Mouse (Mus musculus) right cerebral cortex, postnatal 10 days (tissue): ENCODE results near the gene Sfi1.
"Not testable (repeated sequence)": the region's sequence is repeated elsewhere in the genome, so short reads cannot be mapped to it uniquely, and the experiment has no call there.

Experiments used
- DNase-seq, 2 experiments: peaks; one replicate each; pipeline ENCODE4 v3.0.0; 2021; ENCODE audit warnings: low spot score in 2 of 2

The Sfi1 gene

DNA sequence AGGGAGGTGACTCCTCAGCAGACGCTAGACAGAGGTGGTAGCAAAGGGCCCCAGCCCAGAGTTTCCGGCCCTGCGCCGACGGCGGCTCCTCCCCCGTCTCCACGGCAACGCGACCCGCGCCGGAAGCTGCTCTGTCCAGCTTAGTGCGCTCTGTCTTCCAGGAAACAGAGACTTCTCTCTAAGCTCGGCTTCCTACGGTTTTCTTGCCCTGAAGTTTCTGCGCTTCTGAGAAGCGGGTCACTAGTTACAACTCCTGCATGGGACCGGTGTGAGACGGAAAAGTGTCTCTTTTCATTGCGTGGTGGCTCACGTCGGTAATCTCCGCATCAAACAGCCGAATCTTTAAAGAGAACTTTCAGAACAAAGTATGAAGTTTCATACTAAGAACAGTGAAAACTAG lies at the start of gene Sfi1:
TSS of gene Sfi1 (minus strand) at position 101 of the 400 bp plus-strand sequence.
- no peak for DNase-seq

DNA sequence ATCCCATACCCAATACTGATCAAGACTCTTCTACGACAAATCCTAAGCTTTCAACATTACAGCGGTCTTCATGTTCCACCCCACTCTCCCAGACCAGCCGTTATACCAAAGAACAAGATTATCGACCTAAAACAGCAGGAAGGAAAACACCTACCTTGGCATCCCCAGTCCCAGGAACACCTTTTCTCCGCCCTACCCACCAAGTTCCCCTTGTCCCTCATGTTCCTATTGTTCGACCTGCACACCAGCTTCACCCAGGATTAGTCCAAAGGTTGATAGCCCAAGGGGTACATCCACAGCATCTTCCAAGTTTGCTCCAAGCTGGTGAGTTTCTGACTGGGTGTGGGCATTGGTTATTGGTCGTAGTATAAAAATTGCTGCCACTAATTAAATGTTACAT lies 49.1 kb upstream of the Sfi1 start:
- no peak for DNase-seq

DNA sequence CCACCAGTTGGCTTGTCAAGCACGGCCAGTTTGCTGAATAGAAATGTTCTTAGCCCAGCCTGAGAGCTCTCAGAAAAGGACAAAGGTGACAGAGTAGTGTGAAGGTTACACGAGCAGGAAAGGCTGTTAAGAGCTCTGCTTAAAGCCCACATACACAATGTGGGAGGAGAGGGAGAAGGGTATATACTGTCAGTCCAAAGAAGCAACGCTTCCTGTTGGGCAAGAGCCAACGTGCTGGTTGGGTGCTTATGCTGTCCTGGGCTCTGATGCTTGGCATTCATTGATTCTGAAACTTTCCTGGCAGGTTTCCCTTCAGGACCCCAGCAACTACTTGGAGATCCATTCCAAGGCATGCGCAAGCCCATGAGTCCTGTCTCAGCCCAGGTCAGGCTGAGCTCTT lies 42.0 kb upstream of the Sfi1 start:
- DNase-seq = no peak

DNA sequence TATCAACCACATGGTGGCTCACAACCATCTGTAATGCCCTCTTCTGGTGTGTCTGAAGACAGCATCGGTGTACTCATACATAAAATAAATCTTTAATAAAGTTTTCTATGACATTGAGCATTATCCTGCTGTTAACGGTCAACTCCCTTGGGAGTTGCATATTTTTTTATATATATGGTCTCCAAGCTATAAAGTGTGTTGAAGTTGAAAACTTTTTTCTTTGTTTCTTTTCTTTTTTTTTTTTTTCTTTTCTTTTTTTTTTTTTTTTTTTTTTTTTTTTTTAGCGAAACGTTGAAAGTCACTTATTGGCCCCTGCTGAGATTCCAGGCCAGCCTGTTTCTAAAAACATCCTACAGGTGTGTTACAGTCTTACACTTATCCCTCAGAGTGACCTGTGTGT lies 40.4 kb upstream of the Sfi1 start:
- DNase-seq = no peak

- no peak for DNase-seq
Measured at GRCm38 (mm10) chr11:3232248-3232647, 39.0 kb upstream of the Sfi1 start.

DNA sequence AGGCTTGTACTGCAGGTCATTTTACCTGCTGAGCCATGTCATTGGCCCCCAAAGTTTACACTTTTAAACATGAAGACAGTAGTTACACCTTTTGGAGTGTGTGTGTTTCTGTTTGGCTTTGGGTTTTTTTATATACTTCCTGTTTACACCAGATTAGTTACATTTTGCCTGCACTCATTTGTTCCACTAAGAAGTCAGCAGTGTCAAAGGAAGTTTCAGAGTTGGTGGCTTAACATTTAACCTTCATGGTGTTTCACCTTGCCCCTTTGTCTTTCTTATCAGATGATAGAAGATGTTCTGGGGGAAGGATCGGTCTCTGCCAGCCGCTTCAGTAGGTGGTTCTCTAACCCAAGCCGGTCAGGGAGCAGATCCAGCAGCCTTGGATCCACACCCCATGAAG lies 33.9 kb upstream of the Sfi1 start:
- no peak for DNase-seq

- DNase-seq = no peak
Measured at GRCm38 (mm10) chr11:3223105-3223504, 29.8 kb upstream of the Sfi1 start.

- DNase-seq = no peak
Measured at GRCm38 (mm10) chr11:3212526-3212925, 19.3 kb upstream of the Sfi1 start.

DNA sequence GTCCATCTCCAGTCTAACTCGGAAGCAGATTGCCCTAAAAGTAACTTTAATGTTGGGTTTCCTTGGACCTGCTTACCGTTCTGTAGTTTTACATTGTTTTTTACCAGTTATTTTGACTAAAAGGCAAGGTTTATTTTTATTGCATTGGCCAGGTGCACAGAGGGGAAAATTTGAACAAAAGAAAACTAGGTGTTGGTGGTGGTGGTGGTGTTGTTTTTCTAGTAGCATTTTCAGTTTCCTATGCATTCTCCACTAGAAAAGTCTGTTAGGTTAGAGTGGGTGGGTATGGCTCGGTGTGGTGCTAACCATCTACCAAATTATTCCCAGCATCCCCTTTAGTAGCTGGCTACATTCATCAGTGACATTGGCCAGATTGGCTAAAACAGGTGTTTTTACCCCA lies 13.5 kb upstream of the Sfi1 start:
- DNase-seq = no peak

GRCm38 (mm10) chr11:3205207-3205606 lies 11.9 kb upstream of the Sfi1 start:
- DNase-seq = no peak

DNA sequence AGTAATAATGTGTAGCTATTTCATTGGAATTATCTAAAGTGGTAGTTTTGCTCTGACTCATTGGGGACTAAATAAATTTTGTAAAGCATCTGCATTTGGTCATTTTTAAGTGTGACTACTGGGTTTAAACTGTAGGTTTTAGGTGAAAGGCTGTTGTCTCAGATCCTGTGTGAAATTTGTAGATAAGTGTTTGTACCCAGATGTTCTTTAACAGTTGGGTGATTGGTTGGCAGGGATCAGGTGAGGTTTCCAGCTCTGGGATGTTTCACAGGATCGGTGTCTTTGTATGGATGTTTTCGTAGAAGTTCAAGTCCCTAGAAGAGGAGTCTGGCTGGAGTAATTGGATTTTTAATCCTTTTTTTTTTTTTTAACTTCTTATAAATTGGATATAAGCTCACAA lies 10.5 kb upstream of the Sfi1 start:
- no peak for DNase-seq

DNA sequence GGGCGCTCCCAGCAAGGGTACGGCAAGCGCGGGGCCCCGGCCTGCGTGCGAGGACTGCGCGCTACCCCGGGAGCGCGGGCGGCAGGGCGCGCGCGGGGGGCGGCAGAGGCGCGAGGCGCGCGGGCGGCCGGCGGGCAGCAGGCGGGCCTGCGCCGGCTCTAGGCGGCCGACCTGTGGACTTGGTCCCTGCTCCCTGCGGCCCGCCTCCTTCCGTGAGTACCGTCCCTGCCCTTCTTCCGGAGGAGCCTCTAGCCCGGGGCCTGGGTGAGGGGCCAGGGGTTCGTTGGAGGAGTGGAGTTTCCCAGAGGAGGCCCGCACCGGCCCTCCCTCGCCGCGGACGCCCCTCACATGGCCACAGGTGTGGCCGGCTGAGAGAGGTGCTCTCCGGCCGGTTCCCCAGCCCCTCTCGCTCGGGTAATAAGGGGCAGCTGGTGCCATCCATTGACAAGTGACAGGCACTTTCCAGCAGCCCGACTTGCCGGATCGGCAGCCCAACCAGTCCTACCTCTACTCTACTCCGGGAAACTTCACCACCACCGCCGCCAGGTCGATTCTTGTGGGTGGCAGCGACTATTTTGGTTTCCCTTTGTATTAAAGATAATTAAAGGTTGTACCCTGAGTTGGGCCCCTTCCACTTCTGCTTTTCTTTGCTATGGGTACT lies 9.6 kb upstream of the Sfi1 start:
- DNase-seq = peak; percentile 59 to 61

DNA sequence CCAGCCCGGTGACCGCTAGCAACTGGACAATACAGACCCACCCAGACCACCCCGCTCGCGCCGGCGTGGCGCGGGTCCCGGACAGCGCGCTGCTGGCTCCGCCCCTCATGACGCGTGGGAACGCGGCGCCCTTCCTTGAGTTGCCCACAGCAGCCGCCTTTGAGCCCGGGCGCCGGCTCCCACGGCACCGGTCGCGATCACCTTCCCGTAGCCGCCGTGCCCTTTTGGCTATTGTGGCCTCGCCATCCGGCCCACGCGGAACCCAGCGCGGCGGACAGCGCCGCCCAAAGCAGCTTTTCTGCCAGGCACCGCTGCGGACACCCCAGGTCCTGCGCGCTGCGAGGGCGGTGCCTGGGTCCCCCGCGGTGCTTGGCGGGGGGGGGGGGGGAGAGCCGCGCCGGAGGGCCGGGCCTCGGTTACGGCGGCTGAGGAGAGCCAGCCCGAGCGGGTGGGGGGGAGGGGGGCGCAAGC lies 9.0 kb upstream of the Sfi1 start, which contains the start of gene Eif4enif1:
TSS of gene Eif4enif1 (plus strand) at position 162 of the 471 bp plus-strand sequence.
- peak; percentile 92 for DNase-seq

- DNase-seq = peak; percentile 27 to 39
Measured at GRCm38 (mm10) chr11:3201326-3202230, 8.3 kb upstream of the Sfi1 start.

GRCm38 (mm10) chr11:3200636-3201035 lies 7.4 kb upstream of the Sfi1 start:
- DNase-seq = not testable (repeated sequence)

GRCm38 (mm10) chr11:3182707-3183106 lies 10.6 kb downstream of the Sfi1 start:
- DNase-seq = not testable (repeated sequence)

DNA sequence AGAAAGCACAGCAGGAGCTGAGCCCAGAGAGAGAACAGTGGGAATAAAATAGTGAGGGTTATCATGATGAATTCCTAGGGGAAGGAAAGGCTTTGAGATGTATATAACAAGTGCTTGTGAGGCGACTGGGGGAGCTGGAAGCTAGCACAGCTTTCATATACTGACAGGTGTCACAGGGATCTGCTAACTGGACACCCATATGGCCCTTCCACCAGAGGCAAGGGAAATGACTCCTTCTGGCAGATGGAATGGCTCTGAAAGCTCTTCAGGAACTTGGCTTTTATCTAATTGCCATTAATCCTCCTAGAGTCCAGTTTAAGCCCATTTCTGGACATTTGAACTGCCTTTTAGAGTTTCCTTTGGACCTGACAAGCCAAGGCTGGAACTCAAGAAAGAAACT lies 11.3 kb downstream of the Sfi1 start:
- not testable (repeated sequence) for DNase-seq

- DNase-seq = peak; percentile 75 to 76
Measured at GRCm38 (mm10) chr11:3181250-3181649, 12.0 kb downstream of the Sfi1 start.

DNA sequence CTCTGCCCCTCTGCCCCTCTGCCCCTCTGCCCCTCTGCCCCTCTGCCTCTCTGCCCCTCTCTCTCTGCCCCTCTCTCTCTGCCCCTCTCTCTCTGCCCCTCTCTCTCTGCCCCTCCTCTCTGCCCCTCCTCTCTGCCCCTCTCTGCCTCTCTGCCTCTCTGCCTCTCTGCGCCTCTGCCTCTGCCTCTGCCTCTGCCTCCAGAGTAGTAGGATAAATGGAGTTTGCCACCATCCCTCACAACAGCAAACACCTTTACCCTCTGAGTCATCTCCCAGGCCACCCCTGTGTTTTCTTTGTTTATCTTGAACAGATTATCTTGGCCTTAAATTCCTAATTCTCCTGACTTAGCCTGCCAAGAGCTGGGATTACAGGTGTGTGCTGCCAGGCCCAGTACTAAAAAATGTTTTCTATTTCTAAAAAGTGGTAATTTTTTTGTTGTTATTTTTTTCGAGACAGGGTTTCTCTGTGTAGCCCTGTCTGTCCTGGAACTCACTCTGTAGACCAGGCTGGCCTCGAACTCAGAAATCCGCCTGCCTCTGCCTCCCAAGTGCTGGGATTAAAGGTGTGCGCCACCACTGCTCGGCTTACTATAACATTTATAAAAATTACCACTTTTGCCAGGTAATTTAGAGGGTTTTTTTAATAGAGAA lies 12.6 kb downstream of the Sfi1 start:
- DNase-seq = not testable (repeated sequence)

DNA sequence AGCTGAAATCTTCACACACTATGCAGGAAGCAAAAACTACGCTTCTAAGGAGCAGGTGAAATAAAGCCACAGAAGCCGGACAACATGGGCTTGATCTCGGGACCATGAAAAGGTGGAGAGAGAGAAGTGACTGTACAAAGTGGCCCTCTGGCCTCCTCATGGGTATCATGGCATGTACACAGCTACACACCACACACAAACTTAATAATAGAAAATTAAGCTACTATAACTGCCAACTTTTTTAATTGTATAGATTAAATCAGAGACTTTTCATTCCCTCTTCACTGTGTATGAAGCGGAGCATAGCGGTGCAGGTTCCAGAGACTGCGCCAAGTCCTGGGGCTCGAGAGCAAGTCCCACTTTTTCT lies 13.6 kb downstream of the Sfi1 start:
- DNase-seq = peak; percentile 30 to 41

DNA sequence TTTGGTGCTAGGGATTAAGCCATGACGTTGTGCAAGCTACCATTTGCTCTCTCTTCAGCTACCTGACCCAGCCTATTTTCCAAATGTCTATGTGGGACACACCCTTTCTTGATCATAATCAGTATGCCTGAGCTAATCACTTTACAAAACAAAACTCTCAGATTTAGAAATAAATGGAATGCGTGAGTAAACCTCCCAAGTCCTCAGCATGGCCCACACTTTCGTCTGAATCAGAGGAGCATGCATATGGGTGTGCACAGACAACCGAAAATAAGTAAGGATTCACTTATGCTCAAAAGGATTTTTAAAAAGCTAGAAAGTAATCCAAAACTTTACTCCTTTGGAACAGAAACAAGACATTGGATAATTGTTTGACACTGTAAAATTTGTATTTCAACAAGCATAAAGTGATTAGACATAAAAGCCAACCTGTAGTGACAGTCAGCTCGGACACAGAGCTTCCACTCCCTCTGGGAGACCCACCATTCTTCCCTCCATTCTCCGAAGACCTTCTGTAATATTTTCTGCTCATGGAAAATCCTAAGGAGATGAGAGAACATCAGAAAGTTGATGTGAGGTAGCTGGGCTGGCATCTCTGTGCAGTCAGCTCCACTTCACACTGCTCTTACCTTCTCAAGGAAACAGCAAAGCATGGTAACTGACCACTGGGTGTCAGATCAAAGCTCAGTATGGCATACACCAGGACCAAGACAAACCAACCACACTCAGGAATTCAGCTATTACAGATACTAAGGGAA lies 14.1 kb downstream of the Sfi1 start:
- peak in 1 of 2 experiments; percentile 46 for DNase-seq
